Mouse (Mus musculus) central nervous system, embryonic 11.5 days (tissue): Measurements from ENCODE around the gene Zfp651. TPM values are rescaled to one million over a fixed set of nuclear protein-coding genes. Genes with fewer than 3 reads are reported as not detected.

Experiments used
- polyA plus RNA-seq: library from polyadenylated mRNA; depleted of rRNA; stranded (reverse); fragments of >200 nt; gene quantifications from 2 replicates; pipeline ENCODE4 v1.2.3, GENCODE M21; 2012; rRNA removed

Zfp651 gene
- polyA plus RNA-seq, result 35.1 and 38.3 TPM in 2 replicates

GRCm38 (mm10) chr9:121759091-121760081 lies at the start of gene Zfp651:
Zfp651 (plus strand) TSS chr9:121759330.

GRCm38 (mm10) chr9:121709898-121710583 lies 49.1 kb upstream of the Zfp651 start, which contains the start of gene Ss18l2:
Ss18l2 (plus strand) TSS chr9:121710329.

GRCm38 (mm10) chr9:121718792-121719318 lies 40.3 kb upstream of the Zfp651 start, which contains the start of gene Nktr:
Nktr (plus strand) TSS chr9:121719169.

GRCm38 (mm10) chr9:121777484-121778065 lies 18.4 kb downstream of the Zfp651 start, which contains the start of gene Klhl40:
Klhl40 (plus strand) TSS chr9:121777607.

GRCm38 (mm10) chr9:121791757-121792521 lies 32.8 kb downstream of the Zfp651 start, which contains the start of gene Hhatl:
Hhatl (minus strand) TSS chr9:121792507.

Other genes with a start within 250 kb of the Zfp651 start
- gene Lyzl4, start 117.2 kb upstream of the Zfp651 start, polyA plus RNA-seq, result not detected in 2 replicates
- 0.27 and 0.32 TPM in 2 replicates for gene Vipr1, start 116.6 kb upstream of the Zfp651 start, polyA plus RNA-seq
- gene Sec22c, start 53.8 kb upstream of the Zfp651 start, polyA plus RNA-seq, result 13.2 and 14.1 TPM in 2 replicates
- gene Ss18l2, start 49.0 kb upstream of the Zfp651 start, polyA plus RNA-seq, result 35.0 and 65.5 TPM in 2 replicates
- gene Nktr, start 40.2 kb upstream of the Zfp651 start, polyA plus RNA-seq, result 117 and 173 TPM in 2 replicates
- gene Klhl40, start 18.3 kb downstream of the Zfp651 start, polyA plus RNA-seq, result 0.12 and 1.5 TPM in 2 replicates
- gene Hhatl, start 33.2 kb downstream of the Zfp651 start, polyA plus RNA-seq, result 0.24 and 0.48 TPM in 2 replicates
- gene Ccdc13, start 80.1 kb downstream of the Zfp651 start, polyA plus RNA-seq, result 2.1 and 3.2 TPM in 2 replicates
- gene Higd1a, start 99.0 kb downstream of the Zfp651 start, polyA plus RNA-seq, result 50.0 and 60.2 TPM in 2 replicates
- gene Ackr2, start 139.0 kb downstream of the Zfp651 start, polyA plus RNA-seq, result 0.37 and 0.46 TPM in 2 replicates
- not detected in 2 replicates for gene Cyp8b1, start 157.0 kb downstream of the Zfp651 start, polyA plus RNA-seq
- gene Fam198a, start 191.7 kb downstream of the Zfp651 start, polyA plus RNA-seq, result 0.70 and 0.77 TPM in 2 replicates
- 9.6 and 11.7 TPM in 2 replicates for gene Pomgnt2, start 237.8 kb downstream of the Zfp651 start, polyA plus RNA-seq